Mouse (Mus musculus) embryonic facial prominence, embryonic 12.5 days (tissue): ENCODE measurements around the gene Prkcq. TPM values are rescaled to one million over a fixed set of nuclear protein-coding genes. Genes with fewer than 3 reads are reported as not detected.
A peak's percentile ranks its signal among the peaks of the same experiment; 100 is the strongest.

ENCODE experiments used
- ATAC-seq: fragments of 200-750 bp; cut with Nextera tagmentation; 2 replicates; pipeline ENCODE4 v1.8.0; 2017; ENCODE audit not compliant: insufficient number of reproducible peaks, insufficient read depth, low FRiP score, low TSS enrichment
- H3K27ac ChIP-seq: fragments of 300-500 bp; sonication (generic); 2 replicates; pipeline ENCODE4 v1.5.1; 2016; ENCODE audit warnings: mild to moderate bottlenecking
- H3K27me3 ChIP-seq: fragments of 300-500 bp; sonication (generic); 2 replicates; pipeline ENCODE4 v1.6.1; 2016; ENCODE audit warnings: mild to moderate bottlenecking, moderate library complexity
- H3K36me3 ChIP-seq: fragments of 300-500 bp; sonication (generic); 2 replicates; pipeline ENCODE4 v1.6.1; 2016; ENCODE audit warnings: mild to moderate bottlenecking
- H3K4me1 ChIP-seq: fragments of 300-500 bp; sonication (generic); 2 replicates; pipeline ENCODE4 v1.6.1; 2016
- H3K4me2 ChIP-seq: fragments of 300-500 bp; sonication (generic); replicated peaks from 2 replicates; pipeline ENCODE4 v1.6.1; 2016; ENCODE audit warnings: mild to moderate bottlenecking, moderate library complexity
- H3K4me3 ChIP-seq: fragments of 300-500 bp; sonication (generic); 2 replicates; pipeline ENCODE4 v1.5.1; 2016; ENCODE audit warnings: mild to moderate bottlenecking
- H3K9ac ChIP-seq: fragments of 300-500 bp; sonication (generic); 2 replicates; pipeline ENCODE4 v1.6.1; 2016; ENCODE audit warnings: mild to moderate bottlenecking, moderate library complexity
- H3K9me3 ChIP-seq: fragments of 300-500 bp; sonication (generic); 2 replicates; pipeline ENCODE4 v1.6.1; 2016; ENCODE audit warnings: mild to moderate bottlenecking, moderate library complexity
- WGBS: fragments of 180-500 bp; shearing (Covaris S2); methylation state at CpG from one replicate; pipeline ENCODE4 v1.1.7; 2016; 5-methylcytosine and 5-hydroxymethylcytosine counted together
- polyA plus RNA-seq: library from polyadenylated mRNA; unstranded; fragments of >200 nt; fragmentation: Nextera tagmentation; extraction: Ambion mirVana; gene quantifications from 2 replicates; pipeline ENCODE4 v1.2.1, GENCODE M21; 2016

The Prkcq gene
- 3.3 and 4.6 TPM in 2 replicates for polyA plus RNA-seq

GRCm38 (mm10) chr2:11171754-11172501 is at the start of gene Prkcq:
TSS of gene Prkcq (plus strand) at chr2:11172108.
- no peak within 1 kb of the TSS for H3K27ac ChIP-seq
- peak within 1 kb of the TSS; percentile 86 for H3K4me2 ChIP-seq
- peak within 1 kb of the TSS; percentile 57 for H3K4me3 ChIP-seq
- H3K9me3 ChIP-seq, result no peaks in the 10 kb centered on the region
- WGBS, result 3% methylated on average over 51 of the region's 51 CpGs
- H3K9ac ChIP-seq, result peak within 1 kb of the TSS; percentile 72
- ATAC-seq, result peak; percentile 73
- H3K4me1 ChIP-seq, result no peaks in the 10 kb centered on the region
- H3K27me3 ChIP-seq, result peaks cover 10% of the 10 kb centered on the region; the same call in 1 of the 2 replicates
- no peaks in the 10 kb centered on the region for H3K36me3 ChIP-seq

DNA sequence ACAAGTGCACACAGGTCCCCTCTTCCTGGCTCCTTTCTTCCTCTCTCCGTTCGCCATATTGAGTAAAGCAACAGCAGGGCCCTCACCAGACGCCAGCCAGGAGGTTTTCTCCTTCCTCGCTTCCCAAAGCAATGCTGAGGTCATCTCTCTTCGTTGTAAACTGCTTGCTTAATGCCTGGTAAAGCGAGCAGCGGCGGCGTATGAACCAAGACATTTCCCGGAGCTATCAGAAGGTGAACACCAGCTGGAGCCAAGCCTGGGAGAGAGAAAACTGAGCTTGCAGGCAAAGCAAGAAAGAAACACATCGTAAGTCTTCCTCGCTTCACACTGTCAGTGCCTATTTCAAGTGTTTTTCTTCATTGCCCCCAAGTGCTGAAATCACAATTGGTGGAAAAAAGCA is 41.0 kb upstream of the Prkcq start:
- 87% methylated on average over 12 of the region's 12 CpGs for WGBS
- H3K9ac ChIP-seq, result no peak overlapping the region

DNA sequence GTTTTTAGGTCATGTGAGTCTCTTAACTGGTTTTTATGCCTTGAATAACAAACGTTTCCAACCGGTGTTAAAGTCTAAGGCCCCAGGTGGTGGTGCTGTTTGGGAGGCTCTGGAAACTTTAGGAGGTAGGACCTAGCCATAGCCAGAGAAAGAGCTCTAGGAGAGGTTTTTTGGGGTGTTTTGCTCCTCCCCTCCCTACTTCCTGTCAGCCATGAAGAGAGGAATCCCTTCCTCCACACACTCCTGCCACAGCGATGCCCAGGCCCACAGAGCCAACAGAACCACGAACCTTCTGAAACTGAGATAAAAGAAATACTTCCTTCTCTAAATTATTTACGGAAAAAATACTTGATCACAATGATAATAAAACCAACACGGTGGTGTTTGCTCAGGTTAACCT is 36.2 kb upstream of the Prkcq start:
- no peaks in the 10 kb centered on the region for H3K27me3 ChIP-seq
- no peak overlapping the region for H3K4me2 ChIP-seq
- H3K36me3 ChIP-seq, result no peaks in the 10 kb centered on the region
- H3K4me3 ChIP-seq, result no peak overlapping the region
- no peak overlapping the region for H3K9ac ChIP-seq
- no peak for ATAC-seq
- no peak overlapping the region for H3K27ac ChIP-seq
- no peaks in the 10 kb centered on the region for H3K9me3 ChIP-seq
- 73% methylated on average over 6 of the region's 6 CpGs for WGBS
- H3K4me1 ChIP-seq, result no peaks in the 10 kb centered on the region

More for the DNA sequence above, 41.0 kb upstream of the Prkcq start:
- no peak for ATAC-seq
- H3K9me3 ChIP-seq, result no peaks in the 10 kb centered on the region
- no peak overlapping the region for H3K4me2 ChIP-seq
- H3K36me3 ChIP-seq, result no peaks in the 10 kb centered on the region
- no peaks in the 10 kb centered on the region for H3K27me3 ChIP-seq
- no peak overlapping the region for H3K27ac ChIP-seq
- H3K4me1 ChIP-seq, result no peaks in the 10 kb centered on the region
- H3K4me3 ChIP-seq, result no peak overlapping the region

- H3K36me3 ChIP-seq, result no peaks in the 10 kb centered on the region
- WGBS, result 94% methylated on average over 6 of the region's 6 CpGs
- no peaks in the 10 kb centered on the region for H3K9me3 ChIP-seq
- no peaks in the 10 kb centered on the region for H3K27me3 ChIP-seq
- H3K4me1 ChIP-seq, result no peaks in the 10 kb centered on the region
- ATAC-seq, result no peak
- H3K4me2 ChIP-seq, result no peak overlapping the region
- no peak overlapping the region for H3K4me3 ChIP-seq
- no peak overlapping the region for H3K9ac ChIP-seq
- H3K27ac ChIP-seq, result no peak overlapping the region
Observed at GRCm38 (mm10) chr2:11138076-11138475, 33.8 kb upstream of the Prkcq start.

- no peak for ATAC-seq
- Histone ChIP-seq H3K9me3 (no peaks in the 10 kb centered on the region), H3K4me3 (no peak overlapping the region), H3K4me1 (no peaks in the 10 kb centered on the region), H3K4me2 (no peak overlapping the region), H3K9ac (no peak overlapping the region), H3K27ac (no peak overlapping the region), H3K36me3 (no peaks in the 10 kb centered on the region), H3K27me3 (no peaks in the 10 kb centered on the region)
- 62% methylated on average over 1 of the region's 1 CpGs for WGBS
Observed at GRCm38 (mm10) chr2:11139518-11140152, 32.3 kb upstream of the Prkcq start.

DNA sequence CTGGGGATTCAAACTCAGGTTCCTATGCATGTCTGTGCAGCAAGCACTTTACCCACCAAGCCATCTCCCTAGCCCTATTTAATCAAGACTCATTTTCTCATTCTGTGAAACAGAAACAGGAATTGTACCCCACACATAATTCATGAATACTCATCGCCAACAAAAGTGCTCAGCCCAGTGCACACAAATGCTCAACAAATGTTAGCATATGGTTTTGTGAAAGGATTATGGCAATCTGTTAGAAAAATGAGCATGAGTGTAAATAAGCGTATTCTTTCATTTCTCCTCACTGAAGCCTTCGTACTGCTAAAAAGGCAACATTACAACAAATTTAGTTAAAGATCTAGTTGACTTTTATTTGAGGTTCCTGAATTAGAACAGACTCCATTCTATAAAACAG is 31.5 kb upstream of the Prkcq start:
- no peak for ATAC-seq
- no peaks in the 10 kb centered on the region for H3K36me3 ChIP-seq
- H3K4me3 ChIP-seq, result no peak overlapping the region
- no peak overlapping the region for H3K9ac ChIP-seq
- H3K4me1 ChIP-seq, result no peaks in the 10 kb centered on the region
- no peaks in the 10 kb centered on the region for H3K9me3 ChIP-seq
- H3K27ac ChIP-seq, result no peak overlapping the region
- no peak overlapping the region for H3K4me2 ChIP-seq
- H3K27me3 ChIP-seq, result no peaks in the 10 kb centered on the region
- 90% methylated on average over 3 of the region's 3 CpGs for WGBS

DNA sequence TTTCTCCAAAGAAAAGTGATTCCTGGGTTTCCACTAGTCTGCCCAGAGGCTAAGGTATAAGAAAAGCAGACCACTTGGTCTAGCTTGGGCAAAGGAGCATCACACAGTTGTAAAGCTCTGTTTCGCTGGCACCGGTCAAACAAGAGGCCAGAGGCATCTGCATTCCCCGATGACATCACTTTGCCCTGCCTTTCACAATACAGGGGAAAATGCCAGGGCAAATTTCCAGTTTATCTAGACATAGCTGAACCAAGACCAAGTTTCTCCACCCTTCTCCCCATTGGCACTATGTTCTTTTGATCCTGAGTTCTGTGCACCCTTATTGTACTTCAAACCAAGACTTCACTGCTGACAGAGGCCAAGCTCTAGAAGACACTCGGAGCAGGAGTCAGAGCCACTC is 22.8 kb upstream of the Prkcq start:
- no peaks in the 10 kb centered on the region for H3K4me1 ChIP-seq
- no peak for ATAC-seq
- no peaks in the 10 kb centered on the region for H3K9me3 ChIP-seq
- WGBS, result 88% methylated on average over 4 of the region's 4 CpGs
- no peak overlapping the region for H3K27ac ChIP-seq
- no peak overlapping the region for H3K4me3 ChIP-seq
- no peaks in the 10 kb centered on the region for H3K27me3 ChIP-seq
- H3K9ac ChIP-seq, result no peak overlapping the region
- H3K4me2 ChIP-seq, result no peak overlapping the region
- H3K36me3 ChIP-seq, result no peaks in the 10 kb centered on the region

DNA sequence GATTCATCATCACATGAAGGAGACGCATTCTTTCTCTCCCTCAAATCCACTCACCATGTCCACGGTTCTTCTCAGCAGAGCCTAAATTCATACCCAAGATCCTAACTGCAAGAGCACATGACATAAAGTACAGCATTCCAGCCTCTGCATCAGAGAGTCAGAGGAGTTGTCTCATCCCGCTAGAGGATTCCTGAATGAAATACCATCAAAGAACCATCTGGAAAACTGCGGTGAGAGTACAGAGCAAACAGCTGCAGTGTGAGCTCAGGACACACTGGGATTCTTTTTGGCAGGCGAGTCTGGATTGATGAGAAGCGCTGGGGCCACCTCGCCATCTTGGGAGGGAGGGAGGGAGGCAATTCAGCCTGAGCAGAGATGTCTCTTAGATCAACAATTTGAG is 20.9 kb upstream of the Prkcq start:
- 78% methylated on average over 7 of the region's 7 CpGs for WGBS
- Histone ChIP-seq H3K4me1 (no peaks in the 10 kb centered on the region), H3K27ac (no peak overlapping the region), H3K9ac (no peak overlapping the region), H3K4me2 (no peak overlapping the region), H3K27me3 (no peaks in the 10 kb centered on the region), H3K36me3 (no peaks in the 10 kb centered on the region), H3K9me3 (no peaks in the 10 kb centered on the region), H3K4me3 (no peak overlapping the region)
- ATAC-seq, result no peak

- WGBS, result 82% methylated on average over 6 of the region's 6 CpGs
- Histone ChIP-seq H3K27ac (no peak overlapping the region), H3K36me3 (no peaks in the 10 kb centered on the region), H3K27me3 (no peaks in the 10 kb centered on the region), H3K4me2 (no peak overlapping the region), H3K4me3 (no peak overlapping the region), H3K9me3 (no peaks in the 10 kb centered on the region), H3K4me1 (no peaks in the 10 kb centered on the region), H3K9ac (no peak overlapping the region)
- ATAC-seq, result no peak
Observed at GRCm38 (mm10) chr2:11151655-11152323, 20.1 kb upstream of the Prkcq start.

DNA sequence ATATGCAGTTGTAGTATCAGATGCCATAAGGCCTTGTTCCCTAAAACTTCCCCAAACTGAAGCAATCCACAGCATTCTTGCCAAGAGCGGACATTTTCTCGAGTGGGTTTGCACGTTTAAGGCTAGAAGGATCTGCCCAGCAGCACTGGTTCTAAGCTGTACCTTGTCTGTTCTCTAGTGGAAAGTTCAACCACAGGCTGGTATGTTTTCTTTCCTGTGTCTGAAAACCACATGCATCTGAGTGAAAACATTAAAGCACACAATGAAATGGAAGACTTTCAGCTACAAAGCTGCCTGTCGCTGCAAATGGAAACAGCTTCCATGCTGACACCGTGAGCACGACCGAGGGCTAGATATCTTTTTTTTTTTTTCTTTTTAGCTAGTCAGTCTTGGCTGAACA is 12.3 kb upstream of the Prkcq start:
- no peak overlapping the region for H3K27ac ChIP-seq
- no peaks in the 10 kb centered on the region for H3K27me3 ChIP-seq
- H3K4me2 ChIP-seq, result no peak overlapping the region
- WGBS, result 86% methylated on average over 7 of the region's 7 CpGs
- H3K36me3 ChIP-seq, result no peaks in the 10 kb centered on the region
- H3K9me3 ChIP-seq, result no peaks in the 10 kb centered on the region
- H3K4me3 ChIP-seq, result no peak overlapping the region
- no peaks in the 10 kb centered on the region for H3K4me1 ChIP-seq
- ATAC-seq, result no peak
- H3K9ac ChIP-seq, result no peak overlapping the region

- H3K27ac ChIP-seq, result no peak overlapping the region
- H3K36me3 ChIP-seq, result no peaks in the 10 kb centered on the region
- no peak overlapping the region for H3K4me3 ChIP-seq
- H3K27me3 ChIP-seq, result no peaks in the 10 kb centered on the region
- H3K4me2 ChIP-seq, result no peak overlapping the region
- no peaks in the 10 kb centered on the region for H3K9me3 ChIP-seq
- no peak for ATAC-seq
- WGBS, result 83% methylated on average over 3 of the region's 3 CpGs
- no peak overlapping the region for H3K9ac ChIP-seq
- no peaks in the 10 kb centered on the region for H3K4me1 ChIP-seq
Observed at GRCm38 (mm10) chr2:11160696-11161095, 11.2 kb upstream of the Prkcq start.

DNA sequence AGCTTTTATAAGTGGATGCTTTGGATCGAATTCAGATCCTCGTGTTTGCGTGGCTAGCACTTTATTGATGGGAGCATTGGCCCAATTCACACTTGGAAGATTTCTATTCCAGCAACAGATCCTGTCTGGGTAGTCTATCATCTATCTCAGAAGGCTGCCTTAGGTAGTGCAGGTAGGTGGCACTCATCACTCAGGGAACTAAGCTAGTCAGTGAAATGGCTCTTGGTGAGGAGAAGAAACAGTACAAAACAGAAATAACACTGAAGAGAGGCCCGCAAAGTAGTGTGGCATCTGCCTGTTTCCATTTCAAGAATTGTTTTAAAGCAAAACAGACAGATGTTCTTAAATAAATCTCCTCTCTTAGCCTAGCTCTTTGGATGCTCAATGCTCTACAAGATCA is 10.6 kb upstream of the Prkcq start:
- Histone ChIP-seq H3K4me2 (no peak overlapping the region), H3K4me3 (no peak overlapping the region), H3K36me3 (no peaks in the 10 kb centered on the region), H3K4me1 (no peaks in the 10 kb centered on the region), H3K9me3 (no peaks in the 10 kb centered on the region), H3K9ac (no peak overlapping the region), H3K27ac (no peak overlapping the region), H3K27me3 (no peaks in the 10 kb centered on the region)
- no peak for ATAC-seq
- 82% methylated on average over 4 of the region's 4 CpGs for WGBS
